Mouse (Mus musculus): ENCODE data around the gene Ndufa8. TPM values are rescaled to one million over a fixed set of nuclear protein-coding genes. Genes with fewer than 3 reads are reported as not detected.

Ndufa8 gene
- 80.0 and 82.2 TPM in 2 replicates for polyA plus RNA-seq (2012; rRNA removed)

GRCm38 (mm10) chr2:36048748-36049566, at the start of gene Ndufa8, which contains the start of gene Morn5:
Gene Ndufa8, minus strand, starts transcription at chr2:36049406.
Gene Morn5, plus strand, starts transcription at chr2:36049458.

Other genes starting within 250 kb of the Ndufa8 start
- gene Ttll11, start 69.5 kb downstream of the Ndufa8 start, polyA plus RNA-seq (2012; rRNA removed): 1.1 and 1.5 TPM in 2 replicates
- gene Morn5, start 52 bp upstream of the Ndufa8 start, polyA plus RNA-seq (2012; rRNA removed): not detected in 2 replicates
- 1.3 and 1.7 TPM in 2 replicates for gene Lhx6, start 56.0 kb upstream of the Ndufa8 start, polyA plus RNA-seq (2012; rRNA removed)
- gene Mrrf, start 87.0 kb upstream of the Ndufa8 start, polyA plus RNA-seq (2012; rRNA removed): 7.4 and 10.9 TPM in 2 replicates
- 10.8 and 11.0 TPM in 2 replicates for gene Rbm18, start 87.4 kb upstream of the Ndufa8 start, polyA plus RNA-seq (2012; rRNA removed)
- gene Ptgs1, start 181.0 kb upstream of the Ndufa8 start, polyA plus RNA-seq (2012; rRNA removed): 15.8 and 18.4 TPM in 2 replicates

Measured in liver, embryonic 18 days (tissue).